Mouse (Mus musculus): ENCODE results near the gene Anxa3.
A peak's percentile ranks its signal among the peaks of the same experiment; 100 is the strongest.

Anxa3 gene

DNA sequence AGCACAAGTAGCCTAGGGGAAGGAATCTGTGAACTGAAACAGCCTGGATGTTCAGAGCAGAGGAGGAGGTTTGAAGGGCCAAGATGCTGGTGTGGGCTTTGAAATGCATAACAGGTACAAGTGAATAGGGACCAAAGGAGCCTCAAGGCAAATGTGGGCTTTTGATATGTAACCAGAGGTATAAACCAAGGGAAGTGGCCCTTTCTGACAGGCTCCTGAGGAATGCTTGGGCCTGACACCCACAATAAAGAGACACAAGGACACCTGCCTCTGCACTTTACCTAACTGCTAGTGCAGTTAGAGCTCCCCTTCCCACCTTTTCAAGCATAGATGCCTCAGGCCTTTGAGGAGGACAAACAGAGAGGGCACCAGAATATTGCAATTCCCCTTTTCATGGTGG lies 54.8 kb downstream of the Anxa3 start:
- no peak for DNase-seq (ENCODE audit: low read depth, low spot score)

GRCm38 (mm10) chr5:96848386-96848785 lies 55.2 kb downstream of the Anxa3 start:
- no peak for DNase-seq (ENCODE audit: low read depth, low spot score)

- DNase-seq (ENCODE audit: low read depth, low spot score): no peak
Measured at GRCm38 (mm10) chr5:96849232-96849631, 56.1 kb downstream of the Anxa3 start.

GRCm38 (mm10) chr5:96853451-96853850 lies 60.3 kb downstream of the Anxa3 start:
- no peak for DNase-seq (ENCODE audit: low read depth, low spot score)

- DNase-seq (ENCODE audit: low read depth, low spot score): peak; percentile 8
Measured at GRCm38 (mm10) chr5:96854350-96854749, 61.2 kb downstream of the Anxa3 start.

DNA sequence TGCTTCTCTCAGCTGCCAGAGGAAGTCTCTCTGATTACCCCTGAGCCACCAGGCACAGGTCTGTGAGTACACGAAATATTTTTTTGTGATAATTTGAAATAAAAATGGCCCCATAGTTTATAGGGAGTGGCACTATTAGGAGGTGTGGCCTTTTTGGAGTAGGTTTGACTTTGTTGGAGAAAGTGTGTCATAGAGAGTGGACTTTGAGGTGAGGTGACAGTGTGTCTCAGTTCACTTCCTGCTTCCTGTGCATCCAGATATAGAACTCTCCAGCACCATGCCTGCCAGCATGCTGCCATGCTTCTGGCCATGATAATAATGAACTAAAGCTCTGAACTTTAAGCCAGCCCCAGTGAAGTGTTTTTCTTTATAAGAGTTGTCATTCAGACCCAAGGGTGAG lies 66.8 kb downstream of the Anxa3 start:
- no peak for DNase-seq (ENCODE audit: low read depth, low spot score)

DNA sequence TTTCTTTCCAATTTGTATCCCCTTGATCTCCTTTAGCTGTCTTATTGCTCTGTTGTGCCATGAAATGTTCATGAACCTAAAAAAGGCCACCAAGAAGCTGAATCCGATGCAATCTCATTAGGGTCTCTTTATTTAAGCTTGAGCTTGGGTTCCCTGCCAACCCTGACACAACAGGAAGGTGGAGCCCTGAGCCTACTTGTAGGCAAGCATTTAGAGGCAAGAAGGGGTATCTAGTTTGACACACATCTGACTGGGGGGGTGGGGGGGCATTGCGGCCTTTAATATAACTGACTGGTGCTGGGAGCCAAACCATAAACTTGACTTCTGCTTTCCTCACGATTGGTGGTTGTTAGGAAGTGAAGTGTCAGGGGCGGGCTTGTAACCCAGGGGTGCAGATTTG lies 74.0 kb downstream of the Anxa3 start:
- DNase-seq (ENCODE audit: low read depth, low spot score): no peak

- DNase-seq (ENCODE audit: low read depth, low spot score): no peak
Measured at GRCm38 (mm10) chr5:96868893-96869292, 75.8 kb downstream of the Anxa3 start.

GRCm38 (mm10) chr5:96870996-96871395 lies 77.9 kb downstream of the Anxa3 start:
- DNase-seq (ENCODE audit: low read depth, low spot score): no peak

DNA sequence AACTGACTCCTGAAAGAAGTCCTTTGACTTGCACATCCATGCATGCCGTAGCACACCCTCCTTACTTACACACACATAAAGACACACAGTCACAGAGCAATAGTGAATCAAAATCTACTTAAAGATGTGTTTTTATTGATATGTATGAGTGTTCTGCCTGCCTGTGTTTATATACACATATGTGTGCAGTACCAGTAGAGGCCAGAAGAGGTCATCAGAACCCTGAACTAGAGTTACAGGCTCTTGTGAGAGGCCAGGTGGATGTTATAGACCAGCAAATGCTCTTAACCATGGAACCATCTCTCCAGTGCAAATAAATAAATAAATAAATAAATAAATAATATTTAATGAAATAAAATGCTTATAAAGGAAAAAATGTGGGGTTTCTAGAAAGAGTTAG lies 85.0 kb downstream of the Anxa3 start:
- DNase-seq (ENCODE audit: low read depth, low spot score): no peak

GRCm38 (mm10) chr5:96878851-96879540 lies 85.9 kb downstream of the Anxa3 start:
- DNase-seq (ENCODE audit: low read depth, low spot score): no peak

- DNase-seq (ENCODE audit: low read depth, low spot score): peak; percentile 3
Measured at GRCm38 (mm10) chr5:96880231-96880630, 87.1 kb downstream of the Anxa3 start.

- DNase-seq (ENCODE audit: low read depth, low spot score): no peak
Measured at GRCm38 (mm10) chr5:96881118-96881517, 88.0 kb downstream of the Anxa3 start.

GRCm38 (mm10) chr5:96881613-96882012 lies 88.5 kb downstream of the Anxa3 start:
- DNase-seq (ENCODE audit: low read depth, low spot score): peak; percentile 9

DNA sequence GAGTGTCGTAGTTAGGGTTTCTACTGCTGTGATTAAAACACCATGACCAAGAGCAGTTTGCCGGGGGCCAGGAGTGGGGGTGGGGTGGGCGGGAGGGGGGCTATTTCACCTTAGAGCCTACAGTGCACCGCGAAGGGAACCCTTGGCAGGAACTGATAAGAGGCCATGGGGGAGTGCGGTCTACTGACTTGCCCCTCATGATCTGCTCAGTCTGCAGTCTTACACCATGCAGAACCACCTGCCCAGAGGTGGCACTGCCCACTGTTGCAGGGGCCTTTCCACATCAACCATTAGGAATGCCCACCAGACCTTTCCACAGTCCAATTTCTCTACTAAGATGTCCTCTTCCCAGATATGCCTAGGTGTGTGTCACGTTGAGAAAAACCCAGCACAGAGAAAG lies 92.1 kb downstream of the Anxa3 start:
- no peak for DNase-seq (ENCODE audit: low read depth, low spot score)

- DNase-seq (ENCODE audit: low read depth, low spot score): no peak
Measured at GRCm38 (mm10) chr5:96888396-96888795, 95.3 kb downstream of the Anxa3 start.

- no peak for DNase-seq (ENCODE audit: low read depth, low spot score)
Measured at GRCm38 (mm10) chr5:96890367-96890766, 97.2 kb downstream of the Anxa3 start.

All from telencephalon, adult 2 months (tissue).